Mouse (Mus musculus): ENCODE results near the gene Xpot.

Gene Xpot

GRCm38 (mm10) chr10:121626186-121626882 lies at the start of gene Xpot:
Gene Xpot (minus strand): TSS chr10:121626332.
- DNase-seq (ENCODE audit: low read depth): peak; percentile 94

- no peak for DNase-seq (ENCODE audit: low read depth)
These were observed 43.0 kb upstream of the Xpot start for GRCm38 (mm10) chr10:121669103-121669502.

- DNase-seq (ENCODE audit: low read depth): no peak
These were observed 39.6 kb upstream of the Xpot start for GRCm38 (mm10) chr10:121665631-121666145.

- DNase-seq (ENCODE audit: low read depth): no peak
These were observed 37.5 kb upstream of the Xpot start for GRCm38 (mm10) chr10:121663599-121663998.

GRCm38 (mm10) chr10:121662711-121663110 lies 36.6 kb upstream of the Xpot start:
- DNase-seq (ENCODE audit: low read depth): no peak

- DNase-seq (ENCODE audit: low read depth): no peak
These were observed 29.8 kb upstream of the Xpot start for GRCm38 (mm10) chr10:121655907-121656306.

GRCm38 (mm10) chr10:121653079-121653478 lies 26.9 kb upstream of the Xpot start:
- no peak for DNase-seq (ENCODE audit: low read depth)

GRCm38 (mm10) chr10:121646294-121646693 lies 20.2 kb upstream of the Xpot start:
- DNase-seq (ENCODE audit: low read depth): no peak

GRCm38 (mm10) chr10:121642054-121642947 lies 16.2 kb upstream of the Xpot start:
- no peak for DNase-seq (ENCODE audit: low read depth)

- no peak for DNase-seq (ENCODE audit: low read depth)
These were observed 15.3 kb upstream of the Xpot start, which contains the start of gene D930020B18Rik for GRCm38 (mm10) chr10:121641272-121642053. Gene D930020B18Rik (plus strand): TSS chr10:121641588.

- DNase-seq (ENCODE audit: low read depth): no peak
These were observed 14.8 kb upstream of the Xpot start for GRCm38 (mm10) chr10:121640944-121641271.

GRCm38 (mm10) chr10:121640150-121640930 lies 14.2 kb upstream of the Xpot start:
- DNase-seq (ENCODE audit: low read depth): peak; percentile 46

GRCm38 (mm10) chr10:121639573-121639972 lies 13.4 kb upstream of the Xpot start:
- DNase-seq (ENCODE audit: low read depth): no peak

GRCm38 (mm10) chr10:121636276-121636675 lies 10.1 kb upstream of the Xpot start:
- DNase-seq (ENCODE audit: low read depth): no peak

GRCm38 (mm10) chr10:121634159-121634558 lies 8.0 kb upstream of the Xpot start:
- DNase-seq (ENCODE audit: low read depth): no peak

- DNase-seq (ENCODE audit: low read depth): no peak
These were observed 2.5 kb upstream of the Xpot start for GRCm38 (mm10) chr10:121628561-121629040.

- DNase-seq (ENCODE audit: low read depth): no peak
These were observed 1.2 kb upstream of the Xpot start for GRCm38 (mm10) chr10:121627216-121627852.

GRCm38 (mm10) chr10:121625407-121626185 lies 536 bp downstream of the Xpot start:
- peak; percentile 30 for DNase-seq (ENCODE audit: low read depth)

GRCm38 (mm10) chr10:121625006-121625405 lies 1.1 kb downstream of the Xpot start:
- DNase-seq (ENCODE audit: low read depth): no peak

- DNase-seq (ENCODE audit: low read depth): no peak
These were observed 2.5 kb downstream of the Xpot start for GRCm38 (mm10) chr10:121623670-121624069.

Measured in c-Kit-positive CD71-positive TER-119-negative erythroid progenitor cells, embryonic 14.5 days (primary cell).